Mouse (Mus musculus): ENCODE measurements around the gene Patj.

GRCm38 (mm10) chr4:98614395-98614794, 218.8 kb downstream of the Patj start:
- no peak for TF ChIP-seq CTCF (IDR thresholded peaks at IDR 0.05; ENCODE audit: low read depth)
- TF ChIP-seq EP300 (IDR thresholded peaks at IDR 0.05; ENCODE audit: low read depth): no peak

Data from liver, postnatal 0 days (tissue).